Mouse (Mus musculus) gastrocnemius, postnatal 14 days (tissue): ENCODE data around the gene Sat2. TPM values are rescaled to one million over a fixed set of nuclear protein-coding genes. Genes with fewer than 3 reads are reported as not detected.

Experiments
- DNase-seq: peaks from one replicate; pipeline ENCODE4 v3.0.0; 2021; ENCODE audit warnings: mixed read lengths
- intact Hi-C: fragments of 180-260 bp; cut with DNase I; formaldehyde crosslinking; loops from one replicate; pipeline ENCODE4 v1.15.1; 2025; ENCODE audit warnings: low total_unique reads
- microRNA-seq, 2 experiments: library from miRNA; unstranded; fragments of <30 nt; microRNA quantifications; one replicate each; pipeline ENCODE4 v1.2.0; 2021
- total RNA-seq, 2 experiments: library from RNA; stranded (reverse); gene quantifications; 2 replicates each; pipeline ENCODE4 v1.2.3; 2021

Gene Sat2
- total RNA-seq, 2 experiments from 2014 or later, result 4.9 to 5.0 TPM

DNA sequence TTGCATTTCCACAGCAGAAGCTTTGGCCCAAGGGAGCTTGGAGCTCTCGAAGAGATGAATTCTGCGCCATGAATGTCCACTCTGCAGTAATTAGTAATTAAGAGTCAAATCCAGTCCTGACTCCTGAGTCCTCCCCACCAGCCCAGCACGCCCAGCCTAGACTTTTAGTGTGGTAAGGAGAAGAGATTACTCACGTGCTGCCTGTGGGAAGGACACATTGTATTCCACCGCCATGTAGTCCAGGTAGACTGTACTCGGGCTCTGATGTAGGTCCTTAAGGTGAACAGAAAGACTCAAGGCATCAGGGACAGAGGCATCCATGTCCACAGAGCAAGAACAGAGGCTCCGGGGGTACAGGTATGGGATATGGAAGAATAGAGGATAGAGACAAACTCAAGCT is 43.0 kb downstream of the Sat2 start:
- intact Hi-C loops, result loop anchor here (5.0 kb wide), 1 partner anchor 38 kb away; no protein-coding TSS in a partner anchor
- DNase-seq, result no peak

DNA sequence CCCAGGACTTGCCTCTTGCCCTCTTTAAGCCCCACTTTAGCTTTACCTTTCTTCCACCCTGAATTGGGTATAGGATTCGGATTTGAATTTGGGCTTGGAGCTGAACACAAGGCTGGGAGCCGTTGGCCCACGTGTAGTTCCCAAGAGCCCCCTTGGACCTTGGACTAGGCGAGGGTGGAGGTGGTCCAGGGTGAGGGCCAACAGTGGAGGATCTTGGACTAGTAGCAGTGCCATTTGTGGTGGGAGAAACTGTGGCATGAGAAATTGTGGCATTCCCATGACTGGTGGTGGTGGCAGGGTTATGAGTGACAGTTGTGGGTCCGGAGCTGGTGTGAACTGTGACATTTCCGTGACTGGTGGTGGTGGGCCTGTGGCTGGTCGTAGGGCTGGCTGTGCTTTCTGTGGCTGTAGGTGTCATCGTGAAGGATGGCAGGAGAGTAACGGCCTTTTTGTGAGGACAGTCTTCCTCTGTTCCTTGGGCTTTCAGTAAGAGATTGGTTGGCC is 43.7 kb downstream of the Sat2 start:
- intact Hi-C loops, result loop anchor here (5.0 kb wide), 1 partner anchor 38 kb away; no protein-coding TSS in a partner anchor
- DNase-seq, result no peak

DNA sequence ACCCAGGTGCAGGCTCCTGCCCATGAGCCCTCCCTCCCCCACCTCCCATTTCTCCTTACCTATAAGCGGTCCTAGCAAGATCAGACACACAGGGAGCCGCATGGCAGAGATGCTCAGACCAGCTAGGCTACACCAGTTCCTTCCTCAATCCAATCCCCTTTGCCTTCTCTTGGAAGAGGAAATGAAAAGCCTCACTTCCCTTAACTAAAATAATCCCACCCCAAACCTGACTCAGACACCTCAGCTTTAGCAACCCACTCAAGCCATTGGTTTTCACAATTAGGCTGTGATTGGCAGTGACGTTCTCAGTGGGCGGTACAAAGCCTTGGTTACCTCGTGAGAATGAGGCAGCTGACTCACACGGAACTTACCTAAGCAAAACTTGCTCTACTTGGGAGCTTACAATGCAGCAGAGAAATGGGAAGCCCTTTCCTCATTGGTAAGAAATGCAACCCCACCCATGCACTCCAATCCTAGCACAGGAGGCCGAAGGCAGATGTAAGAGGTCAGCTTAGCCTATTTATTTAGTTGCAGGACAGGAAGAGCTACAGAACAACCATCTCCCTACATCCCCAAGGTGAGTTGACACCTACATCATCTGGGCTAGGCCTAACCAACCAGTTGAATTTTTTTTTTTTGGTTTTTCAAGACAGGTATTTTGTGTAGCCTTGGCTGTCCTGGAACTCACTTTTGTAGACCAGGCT is 44.3 kb downstream of the Sat2 start, which contains the start of gene Cd68:
Gene Cd68, minus strand, starts transcription at position 193 of the 704 bp plus-strand sequence.
- no peak for DNase-seq
- intact Hi-C loops, result loop anchor here (5.0 kb wide), 1 partner anchor 39 kb away; no protein-coding TSS in a partner anchor

DNA sequence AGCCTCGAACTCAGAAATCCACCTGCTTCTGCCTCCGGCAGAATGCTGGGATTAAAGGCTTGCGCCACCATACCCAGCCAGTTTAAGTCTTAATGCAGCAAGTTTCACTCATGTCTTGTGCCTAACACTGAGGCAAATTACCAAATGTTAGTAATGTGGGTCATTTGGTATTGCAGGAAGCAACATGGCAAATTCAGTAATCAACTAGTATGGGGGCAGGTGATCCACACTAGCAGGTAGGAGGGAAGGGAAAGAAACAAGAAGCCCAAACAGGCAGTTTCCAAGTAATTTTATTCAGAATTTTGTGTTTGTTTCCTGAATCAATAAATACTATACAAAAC is 44.8 kb downstream of the Sat2 start:
- intact Hi-C loops, result loop anchor here (5.0 kb wide), 1 partner anchor 39 kb away; no protein-coding TSS in a partner anchor
- no peak for DNase-seq

DNA sequence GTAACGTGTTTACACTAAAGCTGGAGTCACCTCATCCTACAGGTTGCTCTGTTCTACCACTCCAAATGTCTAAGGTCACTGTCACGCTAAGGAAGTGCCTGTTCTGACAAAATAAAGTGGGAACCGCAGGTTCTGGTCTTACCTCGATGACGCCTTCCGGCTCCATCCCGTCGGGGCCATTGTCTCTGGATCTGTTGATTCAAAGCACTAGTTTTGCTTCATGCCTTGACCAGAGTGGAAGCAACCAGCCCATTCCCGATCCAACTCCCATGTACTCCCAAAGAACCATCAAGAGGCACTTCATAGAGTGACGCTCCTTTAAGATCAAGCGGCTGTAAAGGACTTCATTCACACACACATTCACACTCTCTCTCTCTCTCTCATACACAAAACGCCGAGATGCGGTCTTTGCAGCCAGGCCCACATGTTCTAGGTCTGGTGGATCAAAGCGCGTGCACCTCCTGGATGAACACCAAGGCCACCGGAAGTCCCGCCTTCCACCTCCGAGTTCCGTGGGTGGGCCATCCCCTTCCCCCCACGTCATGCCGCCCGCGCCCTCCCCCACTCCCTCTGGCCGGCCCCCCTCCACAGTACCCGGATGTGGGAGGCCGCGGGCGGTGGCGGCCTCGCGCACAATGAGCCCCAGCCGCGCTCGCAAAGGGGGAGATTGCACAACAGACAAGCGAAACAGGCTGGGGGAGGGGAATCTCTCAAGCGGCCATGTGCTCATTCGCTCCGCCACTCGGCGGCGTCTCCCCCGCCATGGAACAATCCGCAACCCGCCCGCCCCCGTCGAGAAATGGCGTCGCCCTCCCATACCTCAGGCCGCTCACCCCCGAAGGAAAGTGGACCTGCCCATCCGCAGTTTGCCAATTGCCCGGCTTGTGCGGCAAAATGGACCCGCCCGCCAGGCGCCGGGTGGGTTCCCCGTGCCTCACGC is 49.2 kb downstream of the Sat2 start:
- intact Hi-C loops, result no loop called here
- DNase-seq, result peak; percentile 97

DNA sequence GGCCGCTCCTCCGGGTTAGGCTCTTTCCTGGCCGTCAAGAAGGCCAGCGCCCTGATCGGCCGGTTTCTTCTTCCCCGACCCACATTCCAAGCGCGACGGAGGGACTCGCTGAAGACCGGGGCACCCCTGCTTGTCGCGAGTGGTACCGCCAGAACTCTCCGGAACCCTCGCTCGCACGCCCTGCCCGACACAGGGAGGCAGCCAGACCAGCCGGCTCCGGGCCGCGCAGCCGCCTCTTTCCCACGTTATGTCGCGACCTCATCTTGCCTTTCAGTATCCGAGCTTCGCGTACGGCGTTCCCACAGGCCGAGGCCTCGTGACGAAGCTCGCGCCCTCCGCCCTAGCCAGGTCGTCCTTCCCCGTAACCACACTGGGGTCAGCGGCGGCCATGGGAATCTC is 49.9 kb downstream of the Sat2 start:
- no peak for DNase-seq
- intact Hi-C loops, result no loop called here

DNA sequence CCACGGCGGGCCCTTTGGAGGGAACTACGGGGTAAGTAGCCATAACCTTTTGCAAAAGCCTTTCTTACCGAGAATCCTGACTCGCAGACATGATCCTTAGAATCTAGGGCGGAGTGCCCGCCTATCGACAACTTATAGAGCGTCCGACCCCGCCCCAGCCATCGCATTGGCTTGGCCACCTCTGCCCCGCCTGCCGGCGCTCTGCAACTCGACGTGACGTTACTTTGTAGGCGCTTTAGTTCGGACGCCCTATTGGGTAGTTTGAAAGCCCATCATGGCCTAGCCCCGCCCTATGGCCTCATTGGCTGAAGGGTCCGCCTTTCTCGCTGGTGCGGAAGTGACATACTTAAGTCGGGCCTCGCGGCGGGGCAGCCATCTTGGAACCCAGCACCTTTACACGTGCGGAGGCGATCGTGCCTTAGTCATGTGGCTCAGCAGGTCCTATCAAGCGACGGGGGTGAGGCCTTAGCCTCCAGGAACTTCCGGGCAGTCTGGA is 50.4 kb downstream of the Sat2 start, which contains the start of gene Eif4a1:
Gene Eif4a1, minus strand, starts transcription at position 213 of the 496 bp plus-strand sequence.
- peak; percentile 99 for DNase-seq
- intact Hi-C loops, result no loop called here

Small RNAs within 50 kb of the gene (microRNA-seq; reads per million reads assigned to microRNA genes)
- 2.5 to 3.2 reads per million in 2 experiments for gene Mir1934
- gene Mir467f, result 0 reads per million in 2 experiments

Other genes starting within 250 kb of the Sat2 start
- 10 to 100 TPM; 79.5 to 87.9 TPM for gene Naa38, start 226.5 kb upstream of the Sat2 start, total RNA-seq
- gene Cyb5d1, start 226.4 kb upstream of the Sat2 start, total RNA-seq, result 10 to 100 TPM; 19.0 to 20.7 TPM
- gene Tmem88, start 223.8 kb upstream of the Sat2 start, total RNA-seq, result 10 to 100 TPM; 12.8 to 15.2 TPM
- 10 to 100 TPM; 30.3 to 31.4 TPM for gene Kdm6b, start 208.3 kb upstream of the Sat2 start, total RNA-seq
- gene Dnah2, start 72.9 kb upstream of the Sat2 start, total RNA-seq, result under 1 TPM; 0.06 to 0.07 TPM
- gene Efnb3, start 61.8 kb upstream of the Sat2 start, total RNA-seq, result 1 to 10 TPM in 1 of 2 experiments, under 1 TPM in 1; 0.71 to 1.3 TPM
- gene Wrap53, start 41.8 kb upstream of the Sat2 start, total RNA-seq, result 1 to 10 TPM; 3.5 to 4.0 TPM
- 10 to 100 TPM; 15.2 to 22.7 TPM for gene Trp53, start 41.7 kb upstream of the Sat2 start, total RNA-seq
- 100 to 1,000 TPM; 384 to 403 TPM for gene Atp1b2, start 16.1 kb upstream of the Sat2 start, total RNA-seq
- gene Shbg, start 4.1 kb upstream of the Sat2 start, total RNA-seq, result under 1 TPM; 0.38 to 0.47 TPM
- 10 to 100 TPM; 55.3 to 66.5 TPM for gene Fxr2, start 11.0 kb downstream of the Sat2 start, total RNA-seq
- gene Sox15, start 33.3 kb downstream of the Sat2 start, total RNA-seq, result not detected
- gene Mpdu1, start 40.6 kb downstream of the Sat2 start, total RNA-seq, result 10 to 100 TPM; 11.8 to 12.1 TPM
- gene Cd68, start 44.1 kb downstream of the Sat2 start, total RNA-seq, result 1 to 10 TPM; 4.0 to 4.6 TPM
- 100 to 1,000 TPM; 141 to 170 TPM for gene Eif4a1, start 50.4 kb downstream of the Sat2 start, total RNA-seq
- gene Senp3, start 60.1 kb downstream of the Sat2 start, total RNA-seq, result 10 to 100 TPM; 22.4 to 23.2 TPM
- 1 to 10 TPM; 1.3 to 1.8 TPM for gene Tnfsf13, start 63.8 kb downstream of the Sat2 start, total RNA-seq
- 10 to 100 TPM; 14.0 to 14.8 TPM for gene Tnfsf12, start 73.8 kb downstream of the Sat2 start, total RNA-seq
- gene Tnfsfm13, start 74.1 kb downstream of the Sat2 start, total RNA-seq, result 1 to 10 TPM; 2.2 to 3.0 TPM
- gene Polr2a, start 136.6 kb downstream of the Sat2 start, total RNA-seq, result 10 to 100 TPM; 36.4 to 39.1 TPM
- gene Slc35g3, start 139.9 kb downstream of the Sat2 start, total RNA-seq, result not detected
- 10 to 100 TPM; 18.2 to 21.3 TPM for gene Zbtb4, start 143.9 kb downstream of the Sat2 start, total RNA-seq
- gene Chrnb1, start 173.9 kb downstream of the Sat2 start, total RNA-seq, result 10 to 100 TPM; 75.5 to 80.7 TPM
- 1 to 10 TPM; 6.6 to 8.0 TPM for gene Fgf11, start 179.8 kb downstream of the Sat2 start, total RNA-seq
- gene Tmem102, start 183.6 kb downstream of the Sat2 start, total RNA-seq, result under 1 TPM; 0.16 to 0.27 TPM
- not detected for gene Gm39566, start 193.3 kb downstream of the Sat2 start, total RNA-seq
- gene Spem2, start 196.4 kb downstream of the Sat2 start, total RNA-seq, result not detected
- not detected for gene Spem1, start 200.2 kb downstream of the Sat2 start, total RNA-seq
- gene Nlgn2, start 215.8 kb downstream of the Sat2 start, total RNA-seq, result 1 to 10 TPM; 6.8 to 7.4 TPM
- 100 to 1,000 TPM; 104 to 108 TPM for gene Tmem256, start 216.5 kb downstream of the Sat2 start, total RNA-seq
- 10 to 100 TPM; 16.5 to 22.4 TPM for gene Plscr3, start 224.4 kb downstream of the Sat2 start, total RNA-seq
- under 1 TPM in 1 of 2 experiments, not detected in 1; 0.10 TPM for gene Tnk1, start 236.7 kb downstream of the Sat2 start, total RNA-seq